Mouse (Mus musculus): ENCODE measurements at regions not wholly inside any gene's neighbourhood (a gene's known extent, or its start where the extent isn't known, plus 50 kb on each side); places are given as distances from the start of the nearest gene placed in this dataset.

DNA sequence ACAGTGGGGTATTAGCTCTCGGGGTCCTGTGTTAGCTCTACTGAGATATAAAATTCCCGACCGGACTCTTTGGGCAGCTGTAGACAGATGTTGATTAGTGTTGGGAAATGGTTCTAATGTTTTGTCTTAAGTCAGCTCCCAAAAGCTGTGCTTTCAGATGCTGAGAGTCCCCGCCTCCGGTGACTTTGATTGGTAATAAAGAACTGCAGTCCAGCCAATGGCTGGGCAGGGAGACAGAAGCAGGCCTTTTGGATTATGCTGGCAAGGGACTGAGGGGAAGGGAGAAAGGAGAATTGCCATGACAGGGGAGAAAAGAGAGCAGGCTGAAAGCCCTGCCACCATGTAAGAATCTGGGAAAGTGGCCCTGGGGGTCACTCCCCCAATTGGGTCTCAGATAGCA, 73.4 kb upstream of the Nabp1 start:
- in situ Hi-C loops (cut with MboI; ENCODE audit: low sequenced_read_pairs): no loop called here

DNA sequence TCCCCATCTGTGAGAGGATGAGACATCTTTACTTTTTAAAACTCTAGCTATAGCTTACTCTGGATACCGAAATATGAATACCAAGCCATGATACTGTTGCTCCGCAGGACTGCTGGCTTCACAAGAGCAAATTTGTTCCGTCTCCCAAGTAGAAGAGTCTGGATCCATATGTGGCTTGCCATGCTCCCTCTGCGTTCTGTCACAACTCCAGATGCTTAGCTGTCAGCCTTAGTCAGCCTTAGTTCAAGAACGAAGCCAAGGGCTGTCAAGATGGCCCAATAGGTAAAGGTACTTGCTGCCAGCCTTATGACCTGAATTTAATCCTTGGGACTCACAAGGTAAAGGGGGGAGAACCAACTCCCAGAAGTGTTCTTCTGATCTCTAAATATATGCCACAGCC, 64.6 kb upstream of the Nabp1 start:
- in situ Hi-C loops (cut with MboI; ENCODE audit: low sequenced_read_pairs): no loop called here

DNA sequence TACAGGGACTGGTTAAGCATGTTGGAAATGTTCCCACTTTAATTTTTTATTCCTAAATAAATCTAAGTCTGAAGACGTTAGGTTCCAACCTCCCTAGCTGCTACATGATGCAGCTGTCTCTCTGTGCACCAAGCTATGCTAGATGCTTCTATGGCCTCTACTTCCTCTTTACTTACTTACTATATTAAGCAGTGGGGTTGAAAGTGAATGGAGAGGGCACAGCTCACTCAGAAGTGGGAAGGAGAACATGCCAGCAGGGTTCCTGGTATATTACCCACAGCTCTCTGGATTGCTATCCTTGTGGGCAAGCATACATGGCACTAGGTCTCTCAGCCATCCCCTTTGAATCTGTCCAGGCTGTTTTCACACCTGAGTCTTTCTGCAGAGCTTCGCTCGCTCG, 61.4 kb upstream of the Nabp1 start:
- in situ Hi-C loops (cut with MboI; ENCODE audit: low sequenced_read_pairs): no loop called here

DNA sequence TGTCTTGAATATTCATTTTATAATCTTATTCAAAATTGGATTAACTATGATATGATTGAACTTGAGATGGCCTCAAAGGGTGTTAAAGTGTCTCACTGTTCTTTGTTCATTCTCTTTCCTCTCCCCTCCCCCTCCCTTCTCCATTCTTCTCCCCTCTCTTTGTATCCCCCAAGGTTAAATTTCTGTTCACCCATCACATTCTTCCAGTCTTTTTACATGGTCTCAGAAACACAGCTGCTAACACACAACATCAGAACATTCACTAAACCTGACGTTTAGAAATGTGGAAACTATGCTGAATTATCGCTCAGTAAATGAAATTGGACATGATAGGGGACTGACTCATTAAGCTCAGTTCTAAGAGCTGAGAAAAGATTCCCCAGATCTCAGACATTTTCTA, 60.6 kb upstream of the Nabp1 start:
- in situ Hi-C loops (cut with MboI; ENCODE audit: low sequenced_read_pairs): no loop called here

DNA sequence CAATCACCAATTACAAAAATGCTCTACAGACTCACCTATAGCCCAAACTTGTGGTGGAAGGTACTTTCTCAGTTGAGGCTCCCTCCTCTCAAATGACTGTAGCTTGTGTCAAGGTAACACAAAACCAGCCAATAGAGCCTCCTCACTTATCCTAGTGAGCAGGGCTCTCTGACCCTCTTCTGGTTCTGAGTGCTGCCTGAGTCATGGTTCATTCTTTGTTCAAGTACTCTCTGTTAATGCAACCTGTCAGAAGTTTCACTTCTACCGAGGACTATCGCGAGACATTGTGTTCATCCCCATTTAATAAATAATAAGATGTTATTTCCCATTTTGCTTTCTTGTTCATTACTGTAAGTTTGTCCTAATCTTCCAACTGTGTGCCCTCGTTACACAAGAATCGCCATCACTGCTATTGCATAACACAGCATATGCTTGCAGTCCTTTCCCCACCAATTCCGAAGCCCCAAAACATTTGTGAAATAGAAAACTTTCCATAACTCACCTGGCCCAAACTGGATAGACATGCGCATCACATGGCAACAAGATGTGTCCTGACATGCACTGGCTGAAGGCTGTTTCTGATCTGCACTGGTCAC, 59.6 kb upstream of the Nabp1 start:
- in situ Hi-C loops (cut with MboI; ENCODE audit: low sequenced_read_pairs): no loop called here

DNA sequence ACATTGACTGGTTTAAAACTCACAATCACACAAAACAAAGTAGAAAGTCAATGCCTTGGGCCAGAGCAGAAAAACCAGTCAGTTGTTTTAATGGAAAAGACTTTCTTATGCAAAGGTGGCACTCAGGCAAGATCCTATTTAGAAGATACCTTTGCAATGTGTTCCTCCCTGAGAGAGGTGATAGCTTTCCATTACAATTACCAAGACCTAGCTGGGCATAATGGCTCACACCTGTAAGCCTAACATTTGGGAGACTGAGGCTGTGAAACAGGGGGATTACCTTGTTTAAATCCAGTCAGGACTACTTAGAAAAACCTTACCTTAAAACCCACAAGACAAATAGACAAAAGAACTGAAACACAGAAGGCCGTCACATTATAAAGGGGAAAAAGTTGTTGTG, 57.9 kb upstream of the Nabp1 start:
- in situ Hi-C loops (cut with MboI; ENCODE audit: low sequenced_read_pairs): no loop called here

DNA sequence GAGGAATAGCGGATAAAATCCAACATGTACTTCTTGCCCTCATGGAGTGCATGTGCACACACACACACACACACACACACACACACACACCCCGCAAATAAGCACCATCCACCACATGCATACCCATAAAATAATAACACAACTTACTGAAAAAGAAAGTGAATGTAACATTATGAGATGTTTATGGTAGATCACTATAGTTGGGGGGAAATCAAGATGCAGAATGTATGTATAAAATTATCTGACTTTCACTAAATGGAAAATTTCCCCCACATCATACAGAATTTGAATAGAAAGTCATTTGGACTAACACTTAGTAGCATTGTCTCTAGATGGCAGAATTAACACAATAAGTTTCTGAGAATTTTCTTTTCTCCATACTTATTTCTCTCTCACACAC, 57.2 kb upstream of the Nabp1 start:
- in situ Hi-C loops (cut with MboI; ENCODE audit: low sequenced_read_pairs): no loop called here

DNA sequence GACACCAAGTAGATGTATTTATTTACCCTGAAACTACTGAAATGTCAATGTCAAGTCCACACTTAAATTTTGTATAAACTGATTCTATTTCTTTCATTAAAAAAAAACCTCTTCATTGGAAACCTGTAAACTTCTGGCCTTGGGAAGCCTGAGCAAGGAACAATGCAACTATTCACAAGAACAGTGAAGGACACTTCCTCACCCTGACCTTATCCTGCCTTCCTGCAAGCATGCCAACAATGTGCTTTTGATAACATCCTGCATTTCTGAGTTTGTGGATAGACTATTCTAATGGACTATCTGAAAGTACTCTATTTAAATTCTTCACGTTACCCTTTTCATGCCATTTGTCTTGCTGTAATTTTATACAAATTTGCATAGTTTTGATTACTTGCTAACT, 53.1 kb upstream of the Nabp1 start:
- in situ Hi-C loops (cut with MboI; ENCODE audit: low sequenced_read_pairs): no loop called here

DNA sequence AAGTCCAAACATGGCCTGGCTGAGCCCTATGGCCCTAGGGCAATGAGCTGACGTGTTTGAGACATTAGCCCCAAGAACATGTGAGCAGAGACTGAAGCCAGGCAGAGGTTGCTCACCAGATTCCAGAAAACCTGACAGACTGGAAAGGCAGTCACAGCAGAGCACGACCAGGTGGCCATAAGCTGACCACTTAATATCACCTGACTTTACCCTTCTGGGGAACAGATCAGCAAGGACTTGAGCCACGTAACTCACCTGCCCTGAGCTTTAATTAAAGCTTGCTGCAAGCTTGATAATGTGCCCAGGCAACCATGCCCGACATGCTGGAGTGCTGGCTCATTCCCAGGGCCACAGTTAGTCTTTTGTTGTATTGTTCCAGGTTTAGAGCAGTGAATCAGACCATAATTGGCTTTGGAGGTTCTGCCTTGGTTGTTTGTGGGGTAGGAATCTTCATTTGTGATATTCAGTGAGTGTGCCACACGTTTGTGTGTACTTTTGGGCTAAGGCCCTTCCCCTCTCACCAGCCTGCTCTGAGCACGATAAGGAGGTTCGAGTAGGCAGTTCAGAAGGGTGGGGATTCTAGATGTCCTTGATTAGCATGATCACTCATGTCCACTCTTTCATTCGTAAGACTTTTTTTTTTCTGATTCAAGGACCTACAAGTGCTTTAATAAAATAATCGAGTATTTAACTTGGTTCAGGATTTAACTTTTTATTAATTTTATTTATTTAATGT, 52.1 kb upstream of the Nabp1 start:
- in situ Hi-C loops (cut with MboI; ENCODE audit: low sequenced_read_pairs): no loop called here

DNA sequence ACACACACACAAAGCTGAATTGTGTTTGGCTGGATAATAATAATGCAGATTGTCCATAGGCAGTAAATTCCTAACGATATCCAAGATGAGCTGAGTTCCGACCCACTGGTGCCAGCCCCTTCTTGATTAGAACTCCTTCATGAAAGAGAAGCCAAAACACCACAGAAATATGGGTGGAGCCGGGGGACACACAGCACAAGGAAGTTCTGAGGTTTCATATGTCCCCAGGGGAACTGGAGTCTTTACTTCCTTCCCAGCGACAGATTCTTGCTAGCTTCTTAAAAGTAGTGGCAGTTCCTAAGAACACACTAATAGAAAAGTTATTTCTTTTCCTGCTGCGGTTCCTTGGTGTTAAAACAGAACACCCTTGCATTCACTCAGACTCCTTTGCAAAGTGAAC, 51.4 kb upstream of the Nabp1 start:
- in situ Hi-C loops (cut with MboI; ENCODE audit: low sequenced_read_pairs): no loop called here

DNA sequence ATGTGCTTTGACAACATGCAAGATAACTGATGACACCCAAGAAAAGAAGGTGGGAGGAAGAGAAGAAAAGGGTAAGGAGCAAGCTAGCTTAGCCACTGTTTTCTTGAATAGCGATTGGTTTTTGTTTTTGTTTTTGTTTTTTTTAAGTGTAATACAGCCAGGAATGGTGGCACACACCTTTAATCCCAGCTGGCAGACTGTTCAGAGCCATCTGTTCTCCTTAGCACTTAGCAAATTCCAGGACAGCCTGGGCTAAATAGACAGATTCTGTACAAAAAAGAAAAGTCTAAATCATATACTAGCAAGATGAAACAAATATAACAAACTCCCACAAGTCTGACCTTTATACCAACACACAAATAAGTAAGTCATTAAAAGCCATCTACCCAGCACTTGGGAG, 50.4 kb upstream of the Nabp1 start:
- in situ Hi-C loops (cut with MboI; ENCODE audit: low sequenced_read_pairs): no loop called here
